ENCODE assay signal across 8 mouse cellular contexts in genomic region chr5:74067831-74068713, GRCm38 (mm10). TPM values are rescaled to one million over a fixed set of nuclear protein-coding genes. Genes with fewer than 3 reads are reported as not detected.
DNase-seq lines count a peak whose midpoint lies in the region; ATAC-seq and TF ChIP-seq lines count a peak whose summit lies in the region.

Usp46 (minus strand) TSS chr5:74068431.

- peak; percentile 92 for ATAC-seq in hindbrain, embryonic 13.5 days (ENCODE audit: low FRiP score)

- no peaks in the 10 kb centered on the region for H3K36me3 ChIP-seq in hindbrain, embryonic 13.5 days
- H3K36me3 ChIP-seq in macrophage (ENCODE audit: inconsistent target) = no peaks in the 10 kb centered on the region

- intact Hi-C loops in left cerebral cortex, adult 2 months (cut with DNase I) = loop anchor here (2.0 to 10.0 kb wide), 4 partner anchors 25 to 209 kb away; partner anchors contain the start of gene Rasl11b

- H3K79me2 ChIP-seq in macrophage (ENCODE audit: inconsistent target) = peaks cover 28% of the 10 kb centered on the region; the same call in 1 of the 2 replicates

- H3K4me1 ChIP-seq in hindbrain, embryonic 13.5 days (replicated peaks) = peaks cover 41% of the 10 kb centered on the region

- H3K27ac ChIP-seq in hindbrain, embryonic 13.5 days = peak within 1 kb of the TSS; percentile 92
- H3K27ac ChIP-seq in left cerebral cortex, adult 2 months = peak within 1 kb of the TSS; percentile 94
- H3K27ac ChIP-seq in macrophage = peak within 1 kb of the TSS; percentile 28; the same call in 1 of the 2 replicates

- peak within 1 kb of the TSS; percentile 90 for H3K9ac ChIP-seq in hindbrain, embryonic 13.5 days

- no peaks in the 10 kb centered on the region for H3K9me3 ChIP-seq in hindbrain, embryonic 13.5 days

- TF ChIP-seq CTCF in left cerebral cortex, adult 2 months (IDR thresholded peaks at IDR 0.05) = no peak; the same call in 1 of the 2 replicates

- under 1% methylated on average over 66 of the region's 89 CpGs for WGBS in hindbrain, embryonic 13.5 days
- under 1% methylated on average over 74 of the region's 89 CpGs for WGBS in macrophage (ENCODE audit: missing documents)

- peak within 1 kb of the TSS; percentile 86 for H3K4me2 ChIP-seq in hindbrain, embryonic 13.5 days

- H3K27me3 ChIP-seq in hindbrain, embryonic 13.5 days = no peaks in the 10 kb centered on the region

- peak within 1 kb of the TSS; percentile 74 for H3K4me3 ChIP-seq in hindbrain, embryonic 13.5 days
- peak within 1 kb of the TSS; percentile 96 for H3K4me3 ChIP-seq in left cerebral cortex, adult 2 months
- H3K4me3 ChIP-seq in macrophage (ENCODE audit: inconsistent target) = peak within 1 kb of the TSS; percentile 65

- peak; percentile 43 for DNase-seq in R1 (ENCODE audit: low read depth, low spot score)
- DNase-seq in cerebellum, postnatal 14 days = peak; percentile 88 to 93
- DNase-seq in frontal cortex, postnatal 36 days (ENCODE audit: low spot score in 2 of 2) = peak; percentile 69 to 81
- DNase-seq in left cerebral cortex, adult 2 months (ENCODE audit: extremely low spot score in 1 of 2, low spot score in 2 of 2) = peak; percentile 84 to 86
- peak; percentile 61 for DNase-seq in retina, postnatal 7 days (ENCODE audit: low read depth, low spot score)
- peak; percentile 78 to 88 for DNase-seq in urinary bladder, adult 18-20 months (ENCODE audit: low spot score in 2 of 2)

RNA-seq across cellular contexts. Expression of gene Usp46, which starts in this region (rescaled TPM):
- polyA plus RNA-seq in hindbrain, embryonic 13.5 days (2015; fragmentation: Nextera tagmentation; extraction: Ambion mirVana) = 30.4 and 33.0 TPM in 2 replicates
- total RNA-seq in left cerebral cortex, adult 2 months (2021) = 100 to 1,000 TPM; 129 to 130 TPM
- 10 to 100 TPM in 7 of 26 experiments, 1 to 10 TPM in 17, under 1 TPM in 2; 0.44 to 11.8 (median 8.1) TPM for total RNA-seq in macrophage (2018; cell fraction: chromatin; rRNA removed)
- 1 to 10 TPM; 4.8 to 9.4 (median 7.2) TPM for total RNA-seq in macrophage (2018; cell fraction: cytosol; rRNA removed)
- total RNA-seq in macrophage (2018; cell fraction: nucleus; rRNA removed) = 10 to 100 TPM in 3 of 26 experiments, 1 to 10 TPM in 23; 2.1 to 16.1 (median 5.7) TPM
- polyA plus RNA-seq in macrophage (2018) = 4.6 to 10.2 TPM (median 6.1 TPM) in 3 replicates

Comparison
In these comparisons a context has a peak if more than half of its experiments do, and no peak if none do; other contexts are left out.
1. Peak in every context shown above with its lines: DNase-seq, ATAC-seq, H3K4me3 ChIP-seq and H3K27ac ChIP-seq.
2. H3K27ac ChIP-seq: peak in every context shown above with its lines; median percentile 94 in left cerebral cortex, adult 2 months; 92 in hindbrain, embryonic 13.5 days; 28 in macrophage.